Mouse (Mus musculus): ENCODE results near the gene Smok2a.
"Not testable (repeated sequence)": the region's sequence is repeated elsewhere in the genome, so short reads cannot be mapped to it uniquely, and the experiment has no call there.

Smok2a gene

GRCm38 (mm10) chr17:13215595-13215994 lies 5.4 kb upstream of the Smok2a start:
- DNase-seq, result no peak

GRCm38 (mm10) chr17:13221921-13222320 lies 933 bp downstream of the Smok2a start:
- not testable (repeated sequence) for DNase-seq

GRCm38 (mm10) chr17:13229957-13230356 lies 9.0 kb downstream of the Smok2a start, which contains the start of gene Smok2b:
Smok2b (plus strand) TSS chr17:13230257.
- DNase-seq, result not testable (repeated sequence)

GRCm38 (mm10) chr17:13239461-13239860 lies 18.5 kb downstream of the Smok2a start:
- not testable (repeated sequence) for DNase-seq

- not testable (repeated sequence) for DNase-seq
Observed at GRCm38 (mm10) chr17:13240807-13241727, 20.1 kb downstream of the Smok2a start.

GRCm38 (mm10) chr17:13254786-13255185 lies 33.8 kb downstream of the Smok2a start:
- DNase-seq, result not testable (repeated sequence)

Data from right cerebral cortex, postnatal 4 days (tissue).